Mouse (Mus musculus): ENCODE measurements around the gene Mcee. TPM values are rescaled to one million over a fixed set of nuclear protein-coding genes. Genes with fewer than 3 reads are reported as not detected.

Mcee gene
- 89.8 and 97.7 TPM in 2 replicates for polyA plus RNA-seq (2015; fragmentation: Nextera tagmentation; extraction: Ambion mirVana)

GRCm38 (mm10) chr7:64392122-64392818 lies at the start of gene Mcee, which contains the start of gene Mphosph10:
Gene Mcee (plus strand): TSS chr7:64392607.
Gene Mphosph10 (minus strand): TSS chr7:64392268.
- no peaks in the 10 kb centered on the region for H3K4me1 ChIP-seq (replicated peaks; ENCODE audit: control insufficient read depth, insufficient read depth)
- H3K4me3 ChIP-seq (ENCODE audit: low read depth, low read length): peak within 1 kb of the TSS; percentile 82
- peak within 1 kb of the TSS; percentile 78 for H3K4me2 ChIP-seq (replicated peaks; ENCODE audit: low read depth)
- peak within 1 kb of the TSS; percentile 87 for H3K27ac ChIP-seq (replicated peaks)
- WGBS: under 1% methylated on average over 53 of the region's 54 CpGs
- H3K9me3 ChIP-seq (ENCODE audit: control insufficient read depth, low read length): no peaks in the 10 kb centered on the region
- peak within 1 kb of the TSS; percentile 79 for H3K9ac ChIP-seq (ENCODE audit: low read length)
- peak; percentile 100 for DNase-seq (ENCODE audit: low spot score)
- peak; percentile 99 for ATAC-seq (ENCODE audit: low FRiP score, low TSS enrichment)
- H3K27me3 ChIP-seq (ENCODE audit: control insufficient read depth, insufficient read depth, low read length): no peaks in the 10 kb centered on the region
- TF ChIP-seq CTCF (IDR thresholded peaks at IDR 0.05; ENCODE audit: low read depth) (no peak; the same call in 1 of the 2 replicates), EP300 (optimal IDR thresholded peaks at IDR 0.05) (no peak)
- no peaks in the 10 kb centered on the region; the same call in 1 of the 2 replicates for H3K36me3 ChIP-seq (ENCODE audit: control insufficient read depth, insufficient read depth, low read length)

- 91% methylated on average over 1 of the region's 1 CpGs for WGBS
- no peaks in the 10 kb centered on the region for H3K9me3 ChIP-seq (ENCODE audit: control insufficient read depth, low read length)
- no peak overlapping the region for H3K4me3 ChIP-seq (ENCODE audit: low read depth, low read length)
- H3K4me1 ChIP-seq (replicated peaks; ENCODE audit: control insufficient read depth, insufficient read depth): no peaks in the 10 kb centered on the region
- no peak overlapping the region for H3K4me2 ChIP-seq (replicated peaks; ENCODE audit: low read depth)
- H3K27ac ChIP-seq (replicated peaks): no peak overlapping the region
- DNase-seq (ENCODE audit: low spot score) (no peak), ATAC-seq (ENCODE audit: low FRiP score, low TSS enrichment) (no peak)
- peaks cover 8% of the 10 kb centered on the region; the same call in 1 of the 2 replicates for H3K36me3 ChIP-seq (ENCODE audit: control insufficient read depth, insufficient read depth, low read length)
- H3K9ac ChIP-seq (ENCODE audit: low read length): no peak overlapping the region
- no peaks in the 10 kb centered on the region for H3K27me3 ChIP-seq (ENCODE audit: control insufficient read depth, insufficient read depth, low read length)
- TF ChIP-seq EP300 (optimal IDR thresholded peaks at IDR 0.05): no peak
- TF ChIP-seq CTCF (IDR thresholded peaks at IDR 0.05; ENCODE audit: low read depth): no peak
Observed at GRCm38 (mm10) chr7:64347813-64348212, 44.6 kb upstream of the Mcee start.

GRCm38 (mm10) chr7:64349147-64349861 lies 43.1 kb upstream of the Mcee start:
- H3K9ac ChIP-seq (ENCODE audit: low read length): no peak overlapping the region
- H3K4me2 ChIP-seq (replicated peaks; ENCODE audit: low read depth): no peak overlapping the region
- H3K36me3 ChIP-seq (ENCODE audit: control insufficient read depth, insufficient read depth, low read length): peaks cover 14% of the 10 kb centered on the region; the same call in 1 of the 2 replicates
- no peaks in the 10 kb centered on the region for H3K27me3 ChIP-seq (ENCODE audit: control insufficient read depth, insufficient read depth, low read length)
- no peaks in the 10 kb centered on the region for H3K4me1 ChIP-seq (replicated peaks; ENCODE audit: control insufficient read depth, insufficient read depth)
- 88% methylated on average over 15 of the region's 15 CpGs for WGBS
- no peak for TF ChIP-seq EP300 (optimal IDR thresholded peaks at IDR 0.05)
- peak; percentile 17 for TF ChIP-seq CTCF (IDR thresholded peaks at IDR 0.05; ENCODE audit: low read depth)
- no peak overlapping the region for H3K4me3 ChIP-seq (ENCODE audit: low read depth, low read length)
- H3K27ac ChIP-seq (replicated peaks): no peak overlapping the region
- DNase-seq (ENCODE audit: low spot score) (no peak), ATAC-seq (ENCODE audit: low FRiP score, low TSS enrichment) (no peak)
- H3K9me3 ChIP-seq (ENCODE audit: control insufficient read depth, low read length): no peaks in the 10 kb centered on the region

GRCm38 (mm10) chr7:64351087-64351486 lies 41.3 kb upstream of the Mcee start:
- peaks cover 14% of the 10 kb centered on the region; the same call in 1 of the 2 replicates for H3K36me3 ChIP-seq (ENCODE audit: control insufficient read depth, insufficient read depth, low read length)
- no peak overlapping the region for H3K9ac ChIP-seq (ENCODE audit: low read length)
- no peak overlapping the region for H3K27ac ChIP-seq (replicated peaks)
- DNase-seq (ENCODE audit: low spot score) (no peak), ATAC-seq (ENCODE audit: low FRiP score, low TSS enrichment) (no peak)
- no peak for TF ChIP-seq EP300 (optimal IDR thresholded peaks at IDR 0.05)
- no peak for TF ChIP-seq CTCF (IDR thresholded peaks at IDR 0.05; ENCODE audit: low read depth)
- WGBS: 73% methylated on average over 4 of the region's 4 CpGs
- H3K9me3 ChIP-seq (ENCODE audit: control insufficient read depth, low read length): no peaks in the 10 kb centered on the region
- no peaks in the 10 kb centered on the region for H3K27me3 ChIP-seq (ENCODE audit: control insufficient read depth, insufficient read depth, low read length)
- H3K4me1 ChIP-seq (replicated peaks; ENCODE audit: control insufficient read depth, insufficient read depth): no peaks in the 10 kb centered on the region
- H3K4me2 ChIP-seq (replicated peaks; ENCODE audit: low read depth): no peak overlapping the region
- no peak overlapping the region for H3K4me3 ChIP-seq (ENCODE audit: low read depth, low read length)

- 66% methylated on average over 14 of the region's 14 CpGs for WGBS
- DNase-seq (ENCODE audit: low spot score): no peak
Observed at GRCm38 (mm10) chr7:64354206-64354605, 38.2 kb upstream of the Mcee start.

More at GRCm38 (mm10) chr7:64354206-64354605, 38.2 kb upstream of the Mcee start:
- peaks cover 15% of the 10 kb centered on the region; the same call in 1 of the 2 replicates for H3K36me3 ChIP-seq (ENCODE audit: control insufficient read depth, insufficient read depth, low read length)
- no peaks in the 10 kb centered on the region for H3K9me3 ChIP-seq (ENCODE audit: control insufficient read depth, low read length)
- no peak overlapping the region for H3K9ac ChIP-seq (ENCODE audit: low read length)
- H3K4me1 ChIP-seq (replicated peaks; ENCODE audit: control insufficient read depth, insufficient read depth): no peaks in the 10 kb centered on the region
- H3K27me3 ChIP-seq (ENCODE audit: control insufficient read depth, insufficient read depth, low read length): no peaks in the 10 kb centered on the region
- TF ChIP-seq EP300 (optimal IDR thresholded peaks at IDR 0.05) (no peak), CTCF (IDR thresholded peaks at IDR 0.05; ENCODE audit: low read depth) (no peak)
- H3K4me3 ChIP-seq (ENCODE audit: low read depth, low read length): no peak overlapping the region
- no peak overlapping the region for H3K27ac ChIP-seq (replicated peaks)
- no peak for ATAC-seq (ENCODE audit: low FRiP score, low TSS enrichment)
- no peak overlapping the region for H3K4me2 ChIP-seq (replicated peaks; ENCODE audit: low read depth)
